Comparison of ENCODE assay signal across 15 mouse cellular contexts in the genomic region with DNA sequence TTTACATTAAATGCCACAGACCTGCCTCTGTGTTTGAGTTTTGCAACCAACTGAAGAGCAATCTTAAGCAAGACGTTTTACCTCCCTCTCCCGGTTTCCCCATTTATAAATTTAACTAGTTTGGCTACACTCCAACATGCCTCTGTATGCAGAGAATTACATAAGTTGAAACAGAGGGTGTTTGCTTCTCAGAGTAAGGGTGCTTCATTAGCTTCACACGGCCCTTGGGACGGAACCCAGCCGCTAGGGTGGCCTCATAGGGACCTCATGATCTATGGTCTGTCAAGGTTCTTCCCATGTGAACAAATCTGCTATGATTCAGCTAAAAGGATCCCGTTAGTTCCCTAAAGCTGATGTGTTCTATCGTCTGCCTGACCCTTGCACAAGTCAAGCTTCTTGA. TPM values are rescaled to one million over a fixed set of nuclear protein-coding genes. Genes with fewer than 3 reads are reported as not detected.
DNase-seq lines count a peak whose midpoint lies in the region; ATAC-seq and TF ChIP-seq lines count a peak whose summit lies in the region.
"Had no signal": no experiment of that assay in that cellular context is flagged by ENCODE, and none has a peak within 500 bp of the region (broad histone marks: within the 10 kb centered on the region; RNA-seq: fewer than 3 reads in every experiment).

No protein-coding gene starts in this region.

- intact Hi-C loops in left cerebral cortex, adult 2 months (cut with DNase I), result loop anchor here (1.0 to 2.0 kb wide), 3 partner anchors 14 to 117 kb away; no protein-coding TSS in a partner anchor
- intact Hi-C loops in left cerebral cortex, postnatal 10 days (cut with DNase I), result no loop called here

- no peak for TF ChIP-seq CTCF in left cerebral cortex, adult 2 months (IDR thresholded peaks at IDR 0.05)

- peak overlapping the region; percentile 86 for H3K27ac ChIP-seq in left cerebral cortex, adult 2 months
- H3K27ac ChIP-seq: heart, embryonic 10.5 days had no signal

- peak; percentile 46 for ATAC-seq in common myeloid progenitor, adult 5-6 weeks (replicated peaks; ENCODE audit: low read depth, poor library complexity, severe bottlenecking)
- ATAC-seq: intestine, embryonic 16.5 days had no signal

- no peak for DNase-seq in left cerebral cortex, adult 2 months (ENCODE audit: extremely low spot score in 1 of 2, low spot score in 2 of 2)
- DNase-seq in left cerebral cortex, postnatal 10 days (ENCODE audit: extremely low spot score in 1 of 2, low spot score in 2 of 2), result no peak
- DNase-seq in Muller cell, postnatal 12 days (ENCODE audit: inconsistent ontology term), result peak; percentile 7
- peak; percentile 48 for DNase-seq in lung, postnatal 36 days
- DNase-seq in embryo, embryonic 10 days (ENCODE audit: low spot score), result no peak
- DNase-seq in natural killer cell, adult 2 months (ENCODE audit: low spot score in 2 of 2), result no peak
- DNase-seq in embryo, embryonic 9.5 days (ENCODE audit: extremely low spot score), result no peak
- DNase-seq: adrenal gland, adult 2 months; cerebellum, postnatal 36 days; heart, postnatal 4 days; kidney, postnatal 36 days had no signal

- H3K4me3 ChIP-seq in left cerebral cortex, adult 2 months, result no peak overlapping the region
- H3K4me3 ChIP-seq: heart, embryonic 10.5 days; megakaryocyte, embryonic 14.5 days had no signal

RNA-seq across cellular contexts. Expression of a gene that starts 1.9 kb away (rescaled TPM):
- total RNA-seq in left cerebral cortex, adult 2 months (2021), result 100 to 1,000 TPM; 606 to 614 TPM
- total RNA-seq in left cerebral cortex, postnatal 10 days (2021), result 100 to 1,000 TPM; 303 to 311 TPM
- 52.5 and 69.0 TPM in 2 replicates for total RNA-seq in common myeloid progenitor, adult 5-6 weeks (2017)

Comparison
In these comparisons a context has a peak if more than half of its experiments do, and no peak if none do; other contexts are left out.
1. DNase-seq: peak in Muller cell, postnatal 12 days (single experiment) and lung, postnatal 36 days (single experiment); none in left cerebral cortex, adult 2 months (0 of 2), left cerebral cortex, postnatal 10 days (0 of 2), embryo, embryonic 10 days (single experiment), natural killer cell, adult 2 months (0 of 2) and embryo, embryonic 9.5 days (single experiment).